Mouse (Mus musculus): ENCODE data around the gene Khk. TPM values are rescaled to one million over a fixed set of nuclear protein-coding genes. Genes with fewer than 3 reads are reported as not detected.
A peak's percentile ranks its signal among the peaks of the same experiment; 100 is the strongest.

The Khk gene
- polyA plus RNA-seq, 1 experiment: 38.9 TPM

DNA sequence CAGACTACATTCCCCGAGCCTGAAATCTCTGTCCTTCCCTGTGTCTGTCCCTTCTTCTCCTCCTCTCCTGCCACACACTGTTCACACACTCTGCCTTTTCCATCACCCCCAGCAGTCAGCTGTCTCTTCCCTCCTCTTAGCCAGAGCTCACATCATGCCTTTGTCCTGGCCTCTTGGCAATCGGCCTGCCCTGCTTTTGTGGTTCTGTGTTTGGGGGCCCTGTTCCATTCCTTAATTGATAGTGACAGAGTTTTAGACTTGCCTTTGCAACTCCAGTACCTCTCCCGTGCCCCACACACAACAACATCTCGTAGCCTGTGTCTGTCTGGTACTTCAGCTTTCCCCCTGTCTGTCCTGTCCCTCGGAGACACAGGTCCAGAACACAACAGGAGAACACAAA lies 9.1 kb upstream of the Khk start:
- Histone ChIP-seq H3K27ac (ENCODE audit: insufficient read depth, low read depth, low read length) (peak overlapping the region; percentile 71), H3K4me3 (ENCODE audit: insufficient read depth, low read length) (no peak overlapping the region), H3K4me1 (ENCODE audit: control insufficient read depth, insufficient read depth, low read length) (peaks cover 31% of the 10 kb centered on the region)
- TF ChIP-seq CTCF (IDR thresholded peaks at IDR 0.05; ENCODE audit: low read depth, low read length) (no peak), POLR2A (IDR thresholded peaks at IDR 0.05; ENCODE audit: borderline replicate concordance, low read depth, low read length) (no peak)

DNA sequence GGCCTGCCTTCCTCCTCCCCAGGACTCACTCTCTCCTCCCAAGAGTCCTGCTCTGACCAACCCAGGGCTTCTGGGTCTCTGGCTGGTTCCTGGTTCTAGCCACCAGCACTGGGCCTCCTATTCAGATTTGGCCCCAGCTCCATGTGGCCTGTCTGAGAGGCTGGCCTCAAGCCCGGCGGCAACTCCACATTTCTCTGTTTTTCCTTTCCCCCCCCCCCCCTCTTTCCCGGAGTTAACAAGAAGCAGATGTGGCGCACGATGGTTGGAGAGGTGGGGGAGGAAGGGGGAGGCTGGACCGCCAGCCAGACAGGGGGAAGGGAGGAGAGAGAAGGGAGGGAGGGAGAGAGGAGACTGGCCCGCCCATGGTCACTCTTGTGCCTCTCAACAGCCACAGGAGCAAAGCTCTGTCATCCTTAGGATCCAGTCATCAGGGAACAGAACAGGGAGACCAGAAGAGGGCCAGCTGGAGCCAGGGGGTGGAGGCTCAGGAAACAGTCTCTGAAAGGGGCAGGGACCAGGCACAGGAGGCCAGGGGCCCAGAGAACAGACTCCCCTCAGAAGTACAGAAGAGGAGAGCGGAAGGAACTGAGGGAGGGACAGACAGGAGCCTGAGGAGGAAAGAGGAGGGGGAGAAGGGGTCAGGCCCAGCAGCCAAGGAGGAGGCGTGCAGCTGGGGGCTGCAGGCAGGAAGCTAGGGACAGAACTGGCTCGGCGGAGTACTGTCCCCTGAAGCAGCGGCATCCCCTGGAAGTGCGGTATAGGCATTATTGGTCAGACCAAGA lies 8.0 kb upstream of the Khk start, which contains the start of gene Emilin1:
TSS of gene Emilin1 (plus strand) at position 343 of the 782 bp plus-strand sequence.
- no peak for TF ChIP-seq POLR2A (IDR thresholded peaks at IDR 0.05; ENCODE audit: borderline replicate concordance, low read depth, low read length)
- no peak for TF ChIP-seq CTCF (IDR thresholded peaks at IDR 0.05; ENCODE audit: low read depth, low read length)
- Histone ChIP-seq H3K4me1 (ENCODE audit: control insufficient read depth, insufficient read depth, low read length) (peaks cover 35% of the 10 kb centered on the region), H3K27ac (ENCODE audit: insufficient read depth, low read depth, low read length) (peak within 1 kb of the TSS; percentile 71), H3K4me3 (ENCODE audit: insufficient read depth, low read length) (peak within 1 kb of the TSS; percentile 57)

DNA sequence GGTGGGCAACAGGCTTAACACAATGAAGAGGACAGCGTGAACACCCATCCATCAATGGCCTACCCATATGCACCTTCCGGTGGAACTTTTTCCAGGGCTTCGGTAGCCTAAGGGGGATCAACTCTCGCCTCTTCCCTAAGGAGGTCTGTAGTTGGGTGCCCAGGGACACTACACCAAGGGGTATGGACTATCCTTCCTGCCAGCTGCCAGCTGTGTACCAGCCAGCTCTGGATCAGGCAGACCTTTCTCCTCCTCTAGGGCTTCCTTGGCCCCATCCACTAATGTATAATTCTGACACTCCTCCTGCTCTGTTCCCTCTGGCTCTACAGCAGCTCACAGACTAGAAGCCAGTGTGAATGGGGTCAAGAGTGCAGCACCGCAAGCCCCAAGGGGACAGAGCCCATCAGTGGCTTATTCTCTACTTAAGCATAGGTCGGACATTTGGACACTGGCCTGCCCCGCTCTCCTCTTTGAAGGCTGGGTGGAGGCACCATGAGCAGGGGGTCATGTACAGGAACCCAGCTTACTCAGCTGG lies 7.1 kb upstream of the Khk start:
- TF ChIP-seq POLR2A (IDR thresholded peaks at IDR 0.05; ENCODE audit: borderline replicate concordance, low read depth, low read length) (no peak), CTCF (IDR thresholded peaks at IDR 0.05; ENCODE audit: low read depth, low read length) (no peak)
- H3K4me1 ChIP-seq (ENCODE audit: control insufficient read depth, insufficient read depth, low read length): peaks cover 35% of the 10 kb centered on the region
- H3K27ac ChIP-seq (ENCODE audit: insufficient read depth, low read depth, low read length): peak overlapping the region; percentile 95

DNA sequence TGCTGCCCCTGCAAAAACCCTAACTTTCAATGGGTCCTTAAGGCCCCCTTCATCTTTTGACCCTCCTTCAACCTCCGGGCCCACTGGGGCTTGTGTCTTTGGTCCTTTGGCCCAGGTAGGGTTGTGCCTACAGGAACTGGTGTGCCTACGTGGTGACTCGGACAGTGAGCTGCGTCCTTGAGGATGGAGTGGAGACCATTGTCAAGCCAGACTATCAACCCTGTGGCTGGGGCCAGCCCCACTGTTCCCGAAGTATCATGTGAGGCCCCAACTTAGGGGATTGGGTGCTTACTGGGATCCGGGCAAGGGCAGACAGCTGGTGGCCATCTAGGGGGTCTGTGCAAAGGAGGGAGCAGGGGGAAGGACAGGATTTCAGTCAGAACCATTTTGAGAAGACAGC lies 6.4 kb upstream of the Khk start:
- TF ChIP-seq CTCF (IDR thresholded peaks at IDR 0.05; ENCODE audit: low read depth, low read length) (no peak), POLR2A (IDR thresholded peaks at IDR 0.05; ENCODE audit: borderline replicate concordance, low read depth, low read length) (no peak)
- Histone ChIP-seq H3K4me3 (ENCODE audit: insufficient read depth, low read length) (peak overlapping the region; percentile 57), H3K27ac (ENCODE audit: insufficient read depth, low read depth, low read length) (peak overlapping the region; percentile 95), H3K4me1 (ENCODE audit: control insufficient read depth, insufficient read depth, low read length) (peaks cover 35% of the 10 kb centered on the region)

More for the DNA sequence above, 7.1 kb upstream of the Khk start:
- H3K4me3 ChIP-seq (ENCODE audit: insufficient read depth, low read length): peak overlapping the region; percentile 57

DNA sequence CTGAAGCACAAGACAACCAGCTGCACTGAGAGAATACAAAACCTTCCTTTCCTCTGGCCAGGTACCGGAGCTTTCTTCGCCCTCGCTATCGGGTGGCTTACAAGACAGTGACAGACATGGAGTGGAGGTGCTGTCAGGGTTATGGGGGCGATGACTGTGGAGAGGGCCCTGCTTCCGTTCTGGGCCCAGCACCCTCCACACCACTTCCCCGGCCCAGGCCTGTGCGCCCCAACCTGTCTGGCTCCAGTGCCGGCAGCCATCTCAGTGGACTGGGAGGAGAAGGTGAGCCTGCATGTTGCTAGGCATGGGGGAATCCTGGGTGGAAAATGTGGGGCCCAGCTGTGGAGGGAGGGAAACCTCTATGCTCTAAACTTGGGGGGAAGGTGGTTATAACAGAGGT lies 5.8 kb upstream of the Khk start:
- TF ChIP-seq CTCF (IDR thresholded peaks at IDR 0.05; ENCODE audit: low read depth, low read length) (no peak), POLR2A (IDR thresholded peaks at IDR 0.05; ENCODE audit: borderline replicate concordance, low read depth, low read length) (no peak)
- H3K4me3 ChIP-seq (ENCODE audit: insufficient read depth, low read length): peak overlapping the region; percentile 57
- peak overlapping the region; percentile 95 for H3K27ac ChIP-seq (ENCODE audit: insufficient read depth, low read depth, low read length)
- peaks cover 37% of the 10 kb centered on the region for H3K4me1 ChIP-seq (ENCODE audit: control insufficient read depth, insufficient read depth, low read length)

DNA sequence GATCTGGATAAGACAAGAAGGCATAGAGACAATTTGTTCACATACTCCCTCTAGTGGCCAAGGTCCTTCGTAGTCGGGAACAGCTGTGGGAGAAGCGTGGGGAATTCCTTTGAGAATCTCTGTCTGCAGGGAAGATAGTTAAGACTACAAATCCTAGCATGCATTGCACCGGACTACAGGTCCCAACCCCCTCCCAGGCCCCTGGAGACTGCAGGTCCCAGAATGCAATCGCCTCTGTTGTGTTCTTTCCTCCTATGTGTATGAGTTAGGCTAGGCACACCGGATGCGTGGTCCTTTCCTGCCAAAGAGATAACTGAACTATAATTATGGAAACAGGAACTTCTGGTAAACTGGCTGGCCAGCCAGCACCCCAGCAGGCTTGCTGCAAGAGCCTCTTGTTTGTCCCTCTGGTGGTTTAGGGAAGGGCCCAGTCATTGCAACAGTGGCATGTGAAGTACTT lies 5.2 kb upstream of the Khk start:
- peak overlapping the region; percentile 95 for H3K27ac ChIP-seq (ENCODE audit: insufficient read depth, low read depth, low read length)
- peaks cover 42% of the 10 kb centered on the region for H3K4me1 ChIP-seq (ENCODE audit: control insufficient read depth, insufficient read depth, low read length)
- 0 out of 2 replicates have a peak, but pooled peaks have one; percentile 22 for TF ChIP-seq CTCF (IDR thresholded peaks at IDR 0.05; ENCODE audit: low read depth, low read length)
- no peak for TF ChIP-seq POLR2A (IDR thresholded peaks at IDR 0.05; ENCODE audit: borderline replicate concordance, low read depth, low read length)
- H3K4me3 ChIP-seq (ENCODE audit: insufficient read depth, low read length): no peak overlapping the region

DNA sequence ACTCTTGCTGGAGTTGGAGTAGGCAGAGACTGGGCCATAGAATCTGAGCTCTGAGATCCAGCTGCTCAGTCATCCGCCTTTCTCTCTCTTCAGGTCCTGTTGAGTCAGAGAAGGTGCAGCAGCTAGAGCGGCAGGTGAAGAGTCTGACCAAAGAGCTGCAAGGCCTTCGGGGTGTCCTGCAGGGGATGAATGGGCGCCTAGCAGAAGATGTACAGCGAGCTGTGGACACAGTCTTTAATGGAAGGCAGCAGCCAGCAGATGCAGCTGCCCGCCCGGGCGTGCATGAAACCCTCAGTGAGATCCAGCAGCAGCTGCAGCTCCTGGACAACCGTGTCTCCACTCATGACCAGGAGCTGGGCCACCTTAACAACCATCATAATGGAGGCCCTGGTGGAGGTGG lies 4.4 kb upstream of the Khk start:
- peaks cover 42% of the 10 kb centered on the region for H3K4me1 ChIP-seq (ENCODE audit: control insufficient read depth, insufficient read depth, low read length)
- H3K27ac ChIP-seq (ENCODE audit: insufficient read depth, low read depth, low read length): peak overlapping the region; percentile 95
- TF ChIP-seq CTCF (IDR thresholded peaks at IDR 0.05; ENCODE audit: low read depth, low read length): no peak
- no peak for TF ChIP-seq POLR2A (IDR thresholded peaks at IDR 0.05; ENCODE audit: borderline replicate concordance, low read depth, low read length)
- no peak overlapping the region for H3K4me3 ChIP-seq (ENCODE audit: insufficient read depth, low read length)

DNA sequence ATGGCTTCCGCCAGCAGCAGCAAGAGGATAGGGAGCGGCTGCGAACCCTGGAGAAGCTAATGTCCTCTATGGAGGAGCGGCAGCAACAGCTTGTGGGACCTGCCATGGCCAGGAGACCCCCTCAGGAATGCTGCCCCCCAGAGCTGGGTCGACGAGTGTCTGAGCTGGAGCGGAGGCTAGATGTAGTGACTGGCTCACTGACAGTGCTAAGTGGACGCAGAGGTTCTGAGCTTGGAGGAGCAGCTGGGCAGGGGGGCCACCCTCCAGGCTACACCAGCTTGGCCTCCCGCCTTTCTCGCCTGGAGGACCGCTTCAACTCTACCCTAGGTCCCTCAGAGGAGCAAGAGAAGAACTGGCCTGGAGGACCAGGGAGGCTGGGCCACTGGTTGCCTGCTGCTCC lies 3.9 kb upstream of the Khk start:
- no peak overlapping the region for H3K4me3 ChIP-seq (ENCODE audit: insufficient read depth, low read length)
- no peak for TF ChIP-seq CTCF (IDR thresholded peaks at IDR 0.05; ENCODE audit: low read depth, low read length)
- no peak for TF ChIP-seq POLR2A (IDR thresholded peaks at IDR 0.05; ENCODE audit: borderline replicate concordance, low read depth, low read length)
- peak overlapping the region; percentile 95 for H3K27ac ChIP-seq (ENCODE audit: insufficient read depth, low read depth, low read length)
- peaks cover 40% of the 10 kb centered on the region for H3K4me1 ChIP-seq (ENCODE audit: control insufficient read depth, insufficient read depth, low read length)

DNA sequence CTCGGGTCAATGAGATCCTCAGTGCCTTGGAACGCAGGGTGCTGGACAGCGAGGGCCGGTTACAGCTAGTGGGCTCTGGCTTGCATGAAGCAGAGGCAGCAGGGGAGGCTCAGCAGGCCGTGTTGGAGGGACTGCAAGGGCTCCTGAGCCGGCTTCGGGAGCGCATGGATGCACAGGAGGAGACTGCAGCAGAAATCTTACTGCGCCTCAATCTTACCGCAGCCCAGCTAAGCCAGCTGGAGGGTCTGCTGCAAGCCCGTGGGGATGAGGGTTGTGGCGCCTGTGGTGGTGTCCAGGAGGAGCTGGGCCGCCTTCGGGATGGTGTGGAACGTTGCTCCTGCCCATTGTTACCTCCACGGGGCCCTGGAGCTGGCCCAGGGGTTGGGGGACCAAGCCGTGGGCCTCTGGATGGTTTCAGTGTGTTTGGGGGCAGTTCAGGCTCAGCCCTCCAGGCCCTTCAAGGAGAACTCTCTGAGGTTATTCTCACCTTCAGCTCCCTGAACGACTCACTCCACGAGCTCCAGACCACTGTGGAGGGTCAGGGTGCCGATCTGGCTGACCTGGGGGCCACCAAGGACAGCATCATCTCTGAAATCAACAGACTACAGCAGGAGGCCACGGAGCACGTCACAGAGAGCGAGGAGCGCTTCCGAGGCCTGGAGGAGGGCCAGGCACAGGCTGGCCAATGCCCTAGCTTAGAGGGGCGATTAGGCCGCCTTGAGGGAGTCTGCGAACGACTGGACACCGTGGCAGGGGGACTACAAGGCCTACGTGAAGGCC lies 3.1 kb upstream of the Khk start:
- Histone ChIP-seq H3K4me3 (ENCODE audit: insufficient read depth, low read length) (no peak overlapping the region), H3K4me1 (ENCODE audit: control insufficient read depth, insufficient read depth, low read length) (peaks cover 38% of the 10 kb centered on the region), H3K27ac (ENCODE audit: insufficient read depth, low read depth, low read length) (no peak overlapping the region)
- TF ChIP-seq CTCF (IDR thresholded peaks at IDR 0.05; ENCODE audit: low read depth, low read length) (no peak), POLR2A (IDR thresholded peaks at IDR 0.05; ENCODE audit: borderline replicate concordance, low read depth, low read length) (no peak)
